In genomic region chr12:98900341-98900880, GRCm38 (mm10) we compare ENCODE assay signal across 8 mouse cellular contexts. TPM values are rescaled to one million over a fixed set of nuclear protein-coding genes. Genes with fewer than 3 reads are reported as not detected.
A peak's percentile ranks its signal among the peaks of the same experiment; 100 is the strongest.
DNase-seq lines count a peak whose midpoint lies in the region; ATAC-seq and TF ChIP-seq lines count a peak whose summit lies in the region.

No protein-coding gene starts in this region.

- peak overlapping the region; percentile 78 for H3ac ChIP-seq in C2C12 (ENCODE audit: control insufficient read depth, insufficient read length, low read depth)

- ATAC-seq in frontal cortex, adult (ENCODE audit: low TSS enrichment): peak; percentile 7
- ATAC-seq in hindbrain, embryonic 13.5 days (ENCODE audit: low FRiP score): no peak; the same call in 1 of the 2 replicates
- ATAC-seq in liver, embryonic 16.5 days (ENCODE audit: low read depth): peak; percentile 5; the same call in 1 of the 2 replicates
- ATAC-seq in neural tube, embryonic 14.5 days (ENCODE audit: low read depth): peak; percentile 61

- no peak for TF ChIP-seq POLR2A in cortical plate, adult 2 months (IDR thresholded peaks at IDR 0.05; ENCODE audit: extremely low read depth, insufficient read depth, low read length)

- H3K4me1 ChIP-seq in cortical plate, adult 2 months (ENCODE audit: control insufficient read depth, insufficient read depth, low read length): no peaks in the 10 kb centered on the region; the same call in 1 of the 2 replicates
- H3K4me1 ChIP-seq in hindbrain, embryonic 13.5 days (replicated peaks): peaks cover 19% of the 10 kb centered on the region
- peaks cover 3% of the 10 kb centered on the region; the same call in 1 of the 2 replicates for H3K4me1 ChIP-seq in liver, embryonic 16.5 days (ENCODE audit: control insufficient read depth, low read depth, low read length)
- peaks cover 9% of the 10 kb centered on the region; the same call in 1 of the 2 replicates for H3K4me1 ChIP-seq in neural tube, embryonic 14.5 days (ENCODE audit: control insufficient read depth, insufficient read depth, low read length)

- no peaks in the 10 kb centered on the region for H3K79me2 ChIP-seq in C2C12 (ENCODE audit: control insufficient read depth, insufficient read depth)

- no peak for DNase-seq in frontal cortex, postnatal 10 days (ENCODE audit: low spot score in 2 of 2)
- no peak for DNase-seq in urinary bladder, postnatal 4 days (ENCODE audit: low spot score in 2 of 2)

- H3K36me3 ChIP-seq in C2C12 (ENCODE audit: control insufficient read depth, insufficient read depth): no peaks in the 10 kb centered on the region
- no peaks in the 10 kb centered on the region for H3K36me3 ChIP-seq in hindbrain, embryonic 13.5 days
- H3K36me3 ChIP-seq in liver, embryonic 16.5 days (ENCODE audit: control insufficient read depth, insufficient read depth): no peaks in the 10 kb centered on the region
- H3K36me3 ChIP-seq in neural tube, embryonic 14.5 days (ENCODE audit: control insufficient read depth, insufficient read depth, low read length): no peaks in the 10 kb centered on the region

- H3K27ac ChIP-seq in cortical plate, adult 2 months (ENCODE audit: insufficient read depth, low read length): no peak overlapping the region
- peak overlapping the region; percentile 88 for H3K27ac ChIP-seq in hindbrain, embryonic 13.5 days
- no peak overlapping the region for H3K27ac ChIP-seq in liver, embryonic 16.5 days (ENCODE audit: low read length)
- H3K27ac ChIP-seq in neural tube, embryonic 14.5 days (ENCODE audit: low read depth, low read length): peak overlapping the region; percentile 77

- no peaks in the 10 kb centered on the region for H3K9me3 ChIP-seq in hindbrain, embryonic 13.5 days
- no peaks in the 10 kb centered on the region for H3K9me3 ChIP-seq in liver, embryonic 16.5 days (replicated peaks; ENCODE audit: control insufficient read depth, low read length)
- no peaks in the 10 kb centered on the region for H3K9me3 ChIP-seq in neural tube, embryonic 14.5 days (ENCODE audit: control insufficient read depth, low read length)

- H3K4me3 ChIP-seq in C2C12 (ENCODE audit: insufficient read depth, poor library complexity, severe bottlenecking): peak overlapping the region; percentile 34
- peak overlapping the region; percentile 73 for H3K4me3 ChIP-seq in cortical plate, adult 2 months (ENCODE audit: insufficient read depth, low read length)
- H3K4me3 ChIP-seq in hindbrain, embryonic 13.5 days: peak overlapping the region; percentile 80
- H3K4me3 ChIP-seq in liver, embryonic 16.5 days (ENCODE audit: low read depth, low read length): peak overlapping the region; percentile 73
- peak overlapping the region; percentile 74 for H3K4me3 ChIP-seq in neural tube, embryonic 14.5 days (ENCODE audit: low read depth, low read length)

- no peaks in the 10 kb centered on the region for H3K27me3 ChIP-seq in C2C12 (ENCODE audit: control insufficient read depth, insufficient read depth, insufficient read length)
- no peaks in the 10 kb centered on the region for H3K27me3 ChIP-seq in hindbrain, embryonic 13.5 days
- peaks cover 21% of the 10 kb centered on the region for H3K27me3 ChIP-seq in liver, embryonic 16.5 days (ENCODE audit: control insufficient read depth, insufficient read depth, low read depth, low read length)
- H3K27me3 ChIP-seq in neural tube, embryonic 14.5 days (ENCODE audit: control insufficient read depth, insufficient read depth, low read length): no peaks in the 10 kb centered on the region

- no peaks in the 10 kb centered on the region for H3K79me3 ChIP-seq in C2C12 (ENCODE audit: low read depth)

- peak overlapping the region; percentile 82 for H3K9ac ChIP-seq in hindbrain, embryonic 13.5 days
- peak overlapping the region; percentile 65 for H3K9ac ChIP-seq in liver, embryonic 16.5 days (ENCODE audit: low read depth, low read length)
- H3K9ac ChIP-seq in neural tube, embryonic 14.5 days (replicated peaks; ENCODE audit: low read depth, low read length): peak overlapping the region; percentile 66

- TF ChIP-seq CTCF in C2C12 (IDR thresholded peaks at IDR 0.05; ENCODE audit: control insufficient read depth, insufficient read depth, insufficient read length): no peak
- TF ChIP-seq CTCF in cortical plate, adult 2 months (IDR thresholded peaks at IDR 0.05; ENCODE audit: extremely low read depth, insufficient read depth, low read length): no peak

- peak overlapping the region; percentile 74 for H3K4me2 ChIP-seq in hindbrain, embryonic 13.5 days
- H3K4me2 ChIP-seq in liver, embryonic 16.5 days (ENCODE audit: low read depth, low read length): peak overlapping the region; percentile 94
- H3K4me2 ChIP-seq in neural tube, embryonic 14.5 days (ENCODE audit: low read depth, low read length): peak overlapping the region; percentile 45

- WGBS in hindbrain, embryonic 13.5 days: 2% methylated on average over 29 of the region's 31 CpGs
- 3% methylated on average over 31 of the region's 31 CpGs for WGBS in liver, embryonic 16.5 days (ENCODE audit: insufficient replicate concordance)
- 2% methylated on average over 31 of the region's 31 CpGs for WGBS in neural tube, embryonic 14.5 days

TF ChIP-seq in C2C12, 6 proteins besides CTCF, POLR2A, EP300 and RAD21:
- TF ChIP-seq MYOD1 (IDR thresholded peaks at IDR 0.05; ENCODE audit: control insufficient read depth, insufficient read length, low read depth) (no peak), MAX (IDR thresholded peaks at IDR 0.05) (no peak), MYOG (IDR thresholded peaks at IDR 0.05; ENCODE audit: control insufficient read depth, extremely low read depth, insufficient read length) (no peak), USF1 (IDR thresholded peaks at IDR 0.05; ENCODE audit: low read depth) (no peak), CEBPB (IDR thresholded peaks at IDR 0.05; ENCODE audit: low read depth) (no peak), FOSL1 (IDR thresholded peaks at IDR 0.05; ENCODE audit: insufficient read depth, low read length, poor library complexity, severe bottlenecking) (no peak)
TF ChIP-seq in C2C12: peak in this region for 0.

RNA-seq across cellular contexts. Expression of gene Eml5, which starts 0.9 kb away (rescaled TPM):
- 1.8 TPM for polyA plus RNA-seq in C2C12 (2012; fragmentation: generic; extraction: Trizol)
- polyA plus RNA-seq in cortical plate, adult 2 months (2012; rRNA removed): 84.6 and 98.0 TPM in 2 replicates
- 17.6 and 21.1 TPM in 2 replicates for polyA plus RNA-seq in hindbrain, embryonic 13.5 days (2015; fragmentation: Nextera tagmentation; extraction: Ambion mirVana)
- polyA plus RNA-seq in liver, embryonic 16.5 days (2015; fragmentation: Nextera tagmentation; extraction: Ambion mirVana): 0.37 and 0.62 TPM in 2 replicates
- 19.0 and 25.0 TPM in 2 replicates for polyA plus RNA-seq in neural tube, embryonic 14.5 days (2014; fragmentation: Nextera tagmentation; extraction: Ambion mirVana)

RNA-seq across cellular contexts. Expression of gene Ttc8, which starts 20.0 kb away (rescaled TPM):
- 10.0 TPM for polyA plus RNA-seq in C2C12 (2012; fragmentation: generic; extraction: Trizol)
- polyA plus RNA-seq in cortical plate, adult 2 months (2012; rRNA removed): 57.7 and 64.0 TPM in 2 replicates
- polyA plus RNA-seq in hindbrain, embryonic 13.5 days (2015; fragmentation: Nextera tagmentation; extraction: Ambion mirVana): 34.1 and 36.0 TPM in 2 replicates
- polyA plus RNA-seq in liver, embryonic 16.5 days (2015; fragmentation: Nextera tagmentation; extraction: Ambion mirVana): 2.2 and 2.3 TPM in 2 replicates
- polyA plus RNA-seq in neural tube, embryonic 14.5 days (2014; fragmentation: Nextera tagmentation; extraction: Ambion mirVana): 35.9 and 36.0 TPM in 2 replicates

Comparison
In these comparisons a context has a peak if more than half of its experiments do, and no peak if none do; other contexts are left out.
1. H3K27ac ChIP-seq: peak in hindbrain, embryonic 13.5 days (single experiment) and neural tube, embryonic 14.5 days (single experiment); none in cortical plate, adult 2 months (single experiment) and liver, embryonic 16.5 days (single experiment).
2. Peak in every context shown above with its lines, with median percentiles within 50 percentile points of each other: H3K4me3 ChIP-seq, H3K4me2 ChIP-seq and H3K9ac ChIP-seq.